Mouse (Mus musculus) layer of hippocampus, adult 2 months (tissue): ENCODE measurements around the gene Hacl1. TPM values are rescaled to one million over a fixed set of nuclear protein-coding genes. Genes with fewer than 3 reads are reported as not detected.

Experiments used
- DNase-seq, 2 experiments: peaks; one replicate each; pipeline ENCODE4 v3.0.0; 2022; ENCODE audit warnings: low spot score in 2 of 2
- H3K27ac ChIP-seq: fragments of 200-600 bp; 2 replicates; pipeline ENCODE4 v1.8.1; 2022
- H3K4me3 ChIP-seq: fragments of 200-600 bp; 2 replicates; pipeline ENCODE4 v1.8.1; 2022; ENCODE audit warnings: mild to moderate bottlenecking
- CTCF ChIP-seq: fragments of 200-600 bp; conservative IDR thresholded peaks from 2 replicates; pipeline ENCODE4 v1.8.1; 2022; ENCODE audit warnings: antibody characterized with exemption, mild to moderate bottlenecking, moderate library complexity
- total RNA-seq, 2 experiments: library from RNA; stranded (reverse); gene quantifications; 2 replicates each; pipeline ENCODE4 v1.2.3; 2021

Hacl1 gene
- total RNA-seq, 2 experiments from 2014 or later, result 7.0 to 9.4 TPM

GRCm38 (mm10) chr14:31601908-31602615 is 39.0 kb downstream of the Hacl1 start:
- TF ChIP-seq CTCF, result no peak
- H3K4me3 ChIP-seq, result no peak overlapping the region
- no peak overlapping the region for H3K27ac ChIP-seq
- no peak for DNase-seq

DNA sequence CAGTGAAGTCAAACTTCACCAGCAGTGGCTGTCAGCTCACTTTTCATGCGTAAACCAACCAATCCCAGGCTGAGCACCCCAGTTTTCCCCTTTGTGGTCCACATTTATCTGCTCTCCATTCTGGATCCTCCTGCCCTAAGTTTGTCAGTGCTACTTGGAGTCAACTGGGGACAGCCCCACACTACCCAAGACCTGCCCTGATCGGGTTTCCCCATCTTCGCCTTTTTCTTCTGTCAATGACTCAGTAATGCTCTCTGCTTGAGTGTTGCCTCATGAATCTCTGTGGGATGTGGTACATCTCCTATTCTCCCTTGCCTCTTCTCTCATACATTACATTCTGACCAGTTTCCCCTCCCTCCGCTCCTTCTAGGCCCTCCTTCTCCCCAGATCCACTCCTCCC is 43.6 kb downstream of the Hacl1 start:
- H3K4me3 ChIP-seq, result no peak overlapping the region
- TF ChIP-seq CTCF, result no peak
- no peak for DNase-seq
- no peak overlapping the region for H3K27ac ChIP-seq

- no peak for TF ChIP-seq CTCF
- Histone ChIP-seq H3K27ac (no peak overlapping the region), H3K4me3 (no peak overlapping the region)
- no peak for DNase-seq
Observed at GRCm38 (mm10) chr14:31596408-31596807, 44.7 kb downstream of the Hacl1 start.

DNA sequence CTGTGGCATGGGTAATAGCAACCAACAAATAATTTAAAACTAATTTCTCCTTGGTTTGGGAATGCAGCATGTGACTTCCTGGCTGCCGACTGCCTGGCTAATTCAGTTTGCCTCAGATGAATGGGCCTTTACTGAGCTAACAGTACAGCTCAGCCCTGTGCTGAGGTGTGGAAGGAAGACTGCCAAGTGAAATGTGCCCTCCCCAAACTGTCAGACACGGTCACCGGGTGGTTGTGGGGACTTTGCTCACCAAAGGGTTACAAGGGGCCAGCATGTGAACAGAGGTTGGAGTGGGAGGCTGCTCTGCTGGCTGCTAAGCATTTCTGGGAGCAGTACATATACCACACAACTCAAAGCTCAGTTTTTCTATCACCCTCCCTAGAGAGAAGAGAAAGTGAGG is 46.4 kb downstream of the Hacl1 start:
- Histone ChIP-seq H3K27ac (no peak overlapping the region), H3K4me3 (no peak overlapping the region)
- DNase-seq, result no peak
- no peak for TF ChIP-seq CTCF

DNA sequence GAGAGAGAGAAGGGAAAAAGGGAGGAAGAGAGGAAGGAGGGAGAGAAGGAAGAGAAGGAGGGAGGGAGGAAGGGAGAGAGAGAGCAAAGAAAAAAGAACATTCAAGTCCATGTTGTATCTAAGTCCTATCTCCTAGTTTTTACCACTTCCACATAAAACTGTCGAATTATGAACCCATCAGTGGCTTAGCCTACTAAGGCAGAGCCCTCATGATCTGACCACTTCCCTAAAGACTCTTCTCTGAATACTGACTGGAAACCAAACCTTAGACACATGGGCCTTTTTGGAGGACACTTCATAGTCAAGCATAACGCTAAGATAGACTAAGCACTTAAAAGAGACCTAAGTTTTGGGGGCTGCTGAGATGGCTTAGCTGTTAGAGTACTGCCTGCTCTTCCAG is 48.0 kb downstream of the Hacl1 start:
- H3K27ac ChIP-seq, result no peak overlapping the region
- H3K4me3 ChIP-seq, result no peak overlapping the region
- TF ChIP-seq CTCF, result no peak
- no peak for DNase-seq

DNA sequence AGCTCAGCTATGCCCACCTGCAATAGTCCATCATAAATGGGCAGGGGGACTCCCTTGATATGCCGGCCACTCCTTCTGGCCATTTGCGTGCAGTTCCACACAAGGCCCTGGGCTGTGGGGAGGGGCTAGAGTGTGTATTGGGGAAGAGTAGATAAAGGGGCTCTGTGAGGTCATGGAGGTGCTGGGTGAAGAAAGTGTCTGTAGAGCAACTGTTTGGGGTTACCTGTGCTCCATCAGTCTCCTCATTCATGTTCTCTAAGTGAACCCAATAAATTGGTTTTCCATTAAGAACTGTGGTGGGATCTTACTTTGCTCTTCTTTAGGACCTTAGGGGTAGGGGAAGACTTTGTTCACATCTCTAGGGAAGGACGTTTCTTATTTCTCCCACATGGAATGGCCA is 49.8 kb downstream of the Hacl1 start, which contains the start of gene Colq:
Gene Colq (minus strand): TSS at position 101 of the 400 bp plus-strand sequence.
- DNase-seq, result no peak
- no peak for TF ChIP-seq CTCF
- Histone ChIP-seq H3K4me3 (no peak within 1 kb of the TSS), H3K27ac (no peak within 1 kb of the TSS)

DNA sequence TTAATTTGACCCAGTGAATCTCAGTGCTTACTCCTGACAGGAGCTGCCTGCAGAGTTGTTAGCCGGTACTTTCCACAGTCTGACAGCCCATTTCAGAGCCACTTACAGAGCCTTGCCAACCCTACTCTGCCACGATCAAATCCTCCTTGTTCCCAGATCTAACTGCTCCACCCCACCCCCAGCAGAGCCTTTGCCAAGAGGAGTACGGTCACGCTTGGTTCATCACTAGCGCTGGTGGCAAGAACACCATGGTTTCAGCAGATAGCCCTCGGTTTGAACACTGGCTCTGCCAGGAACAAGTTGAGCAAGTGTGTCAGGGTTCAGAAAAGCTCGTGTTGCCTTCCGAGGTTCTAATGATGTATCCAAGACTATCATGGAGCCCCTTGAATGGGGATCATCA is 54.6 kb downstream of the Hacl1 start:
- no peak for DNase-seq
- no peak overlapping the region for H3K4me3 ChIP-seq
- no peak for TF ChIP-seq CTCF
- H3K27ac ChIP-seq, result no peak overlapping the region

- no peak for DNase-seq
- no peak overlapping the region for H3K4me3 ChIP-seq
- TF ChIP-seq CTCF, result no peak
- no peak overlapping the region for H3K27ac ChIP-seq
Observed at GRCm38 (mm10) chr14:31583082-31583481, 58.0 kb downstream of the Hacl1 start.

GRCm38 (mm10) chr14:31577966-31578735 is 62.9 kb downstream of the Hacl1 start:
- Histone ChIP-seq H3K27ac (no peak overlapping the region), H3K4me3 (no peak overlapping the region)
- TF ChIP-seq CTCF, result no peak
- DNase-seq, result no peak

GRCm38 (mm10) chr14:31576846-31577697 is 64.0 kb downstream of the Hacl1 start:
- DNase-seq, result no peak

DNA sequence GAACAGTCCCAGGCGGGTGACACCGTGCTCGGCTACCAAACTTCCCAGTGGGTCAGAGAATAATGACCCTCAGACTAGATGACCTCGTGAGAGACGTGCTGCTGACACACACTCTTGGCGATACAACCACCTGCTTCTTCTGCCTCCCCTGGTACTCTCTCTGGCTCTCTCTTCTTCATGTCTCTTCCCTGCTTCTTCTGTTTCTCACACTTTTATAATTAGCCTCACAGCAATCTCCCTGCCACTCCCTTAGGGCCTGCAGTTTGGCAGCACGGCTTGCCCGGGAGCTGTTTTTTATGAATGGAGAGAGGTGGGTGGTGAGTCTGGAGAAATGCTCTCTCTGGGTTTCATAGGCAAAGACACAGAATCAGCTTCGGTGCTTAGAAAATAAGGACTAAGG is 65.2 kb downstream of the Hacl1 start:
- TF ChIP-seq CTCF, result no peak
- Histone ChIP-seq H3K4me3 (no peak overlapping the region), H3K27ac (no peak overlapping the region)
- no peak for DNase-seq

More at GRCm38 (mm10) chr14:31576846-31577697, 64.0 kb downstream of the Hacl1 start:
- Histone ChIP-seq H3K27ac (no peak overlapping the region), H3K4me3 (no peak overlapping the region)
- no peak for TF ChIP-seq CTCF

DNA sequence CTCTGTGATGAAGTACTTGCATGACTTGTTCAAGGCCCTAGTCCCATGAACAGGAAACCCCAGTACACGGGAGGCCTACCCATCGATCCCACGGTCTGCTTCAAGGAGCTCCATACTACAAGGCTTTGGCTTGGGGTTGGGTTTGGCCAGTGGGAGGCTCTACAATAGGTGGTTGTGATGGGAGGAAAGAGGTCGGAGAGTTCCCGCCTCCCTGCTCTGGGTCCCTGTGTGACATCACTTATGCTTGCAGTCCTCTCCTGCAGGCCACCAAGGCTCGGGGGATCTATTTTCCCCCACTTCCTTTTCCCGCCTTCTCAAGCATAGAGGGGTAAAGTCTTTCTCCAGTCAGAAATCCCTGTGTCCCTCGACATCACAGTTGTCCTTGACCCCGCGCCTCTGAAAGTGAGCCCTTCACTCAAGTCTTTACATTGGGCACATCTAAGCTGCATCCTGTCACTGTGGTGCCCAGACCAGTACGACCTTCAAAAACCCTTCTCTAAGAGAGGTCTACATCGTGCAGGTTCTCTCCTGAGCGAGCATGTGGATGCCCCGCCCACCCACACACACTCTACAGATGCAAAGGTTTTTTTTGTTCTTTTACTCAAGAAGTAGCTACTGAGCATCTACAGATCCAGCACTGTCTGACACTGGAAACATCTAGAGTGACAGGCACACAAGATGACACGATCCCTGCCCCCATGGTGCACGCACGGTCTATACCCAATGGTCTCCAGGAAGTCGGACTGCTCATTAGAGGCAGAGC is 66.0 kb downstream of the Hacl1 start:
- H3K4me3 ChIP-seq, result no peak overlapping the region
- DNase-seq, result no peak
- H3K27ac ChIP-seq, result no peak overlapping the region
- TF ChIP-seq CTCF, result no peak
